Mouse (Mus musculus) left cerebral cortex, adult 2 months (tissue): ENCODE measurements around the gene Carnmt1. TPM values are rescaled to one million over a fixed set of nuclear protein-coding genes. Genes with fewer than 3 reads are reported as not detected.

ENCODE experiments used
- DNase-seq, 2 experiments: peaks; one replicate each; pipeline ENCODE4 v3.0.0; 2021 to 2022; ENCODE audit warnings: low spot score in 2 of 2, mixed read lengths in 1 of 2; ENCODE audit errors: extremely low spot score in 1 of 2
- H3K27ac ChIP-seq: fragments of 200-600 bp; 2 replicates; pipeline ENCODE4 v1.8.1; 2022
- H3K4me3 ChIP-seq: fragments of 200-600 bp; 2 replicates; pipeline ENCODE4 v1.8.1; 2022
- CTCF ChIP-seq: fragments of 200-600 bp; IDR thresholded peaks from 2 replicates; pipeline ENCODE4 v1.8.1; 2022; ENCODE audit warnings: antibody characterized with exemption, mild to moderate bottlenecking, moderate library complexity
- intact Hi-C: fragments of 180-260 bp; cut with DNase I; formaldehyde crosslinking; loops from one replicate; pipeline ENCODE4 v1.15.1; 2025
- total RNA-seq, 2 experiments: library from RNA; stranded (reverse); gene quantifications; 2 replicates each; pipeline ENCODE4 v1.2.3; 2021

Gene Carnmt1
- total RNA-seq, 2 experiments from 2014 or later, result 12.6 to 12.9 TPM

- Histone ChIP-seq H3K27ac (no peak overlapping the region), H3K4me3 (no peak overlapping the region)
- no peak for DNase-seq
- intact Hi-C loops, result no loop called here
- no peak for TF ChIP-seq CTCF
These were observed 14.6 kb upstream of the Carnmt1 start for GRCm38 (mm10) chr19:18655999-18656398.

DNA sequence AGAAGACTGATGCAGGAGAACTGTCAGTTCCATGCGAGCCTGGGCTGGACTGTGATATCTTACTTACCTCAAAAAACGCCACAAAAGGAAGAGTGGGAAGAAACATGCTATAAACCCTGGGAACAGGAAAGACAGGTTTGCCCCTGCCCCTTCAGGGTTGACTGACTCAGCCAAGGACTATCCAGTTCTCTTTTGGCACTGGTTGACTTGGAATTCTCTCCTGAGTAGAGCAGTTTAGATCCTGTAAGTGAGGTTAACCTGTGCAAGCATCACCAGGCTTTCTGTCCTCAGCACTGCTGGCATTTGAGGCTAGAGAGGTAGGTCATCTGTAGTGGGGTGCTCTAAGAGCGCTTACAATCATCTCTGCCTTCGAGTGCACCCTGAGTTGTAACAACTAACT is 12.1 kb upstream of the Carnmt1 start:
- H3K27ac ChIP-seq, result no peak overlapping the region
- intact Hi-C loops, result no loop called here
- DNase-seq, result no peak
- no peak overlapping the region for H3K4me3 ChIP-seq
- TF ChIP-seq CTCF, result no peak

GRCm38 (mm10) chr19:18659349-18659748 is 11.2 kb upstream of the Carnmt1 start:
- intact Hi-C loops, result no loop called here
- no peak for DNase-seq

GRCm38 (mm10) chr19:18660466-18660865 is 10.1 kb upstream of the Carnmt1 start:
- no peak for DNase-seq
- Histone ChIP-seq H3K4me3 (no peak overlapping the region), H3K27ac (no peak overlapping the region)
- no peak for TF ChIP-seq CTCF
- intact Hi-C loops, result no loop called here

More at GRCm38 (mm10) chr19:18659349-18659748, 11.2 kb upstream of the Carnmt1 start:
- TF ChIP-seq CTCF, result no peak
- H3K4me3 ChIP-seq, result no peak overlapping the region
- no peak overlapping the region for H3K27ac ChIP-seq

DNA sequence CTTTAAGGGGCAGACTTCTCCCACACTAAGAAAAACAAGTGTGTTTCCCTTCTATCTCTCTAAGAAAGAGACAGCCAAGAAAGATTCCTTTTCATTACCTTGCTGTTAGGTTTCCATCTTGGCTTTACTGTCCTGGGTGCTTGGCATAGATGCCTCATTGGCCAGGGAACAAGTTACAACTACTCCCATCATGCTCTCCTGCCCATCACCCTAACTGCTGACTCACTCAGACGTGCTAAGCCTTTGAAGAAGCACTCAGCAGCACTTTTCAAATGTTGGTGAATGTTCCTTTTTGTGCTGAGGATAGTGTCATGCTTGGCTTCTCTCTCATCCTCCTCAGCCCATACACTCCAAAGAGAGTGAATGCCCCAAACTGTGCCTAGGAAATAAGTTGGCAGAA is 8.9 kb upstream of the Carnmt1 start:
- no peak for DNase-seq
- Histone ChIP-seq H3K27ac (no peak overlapping the region), H3K4me3 (no peak overlapping the region)
- TF ChIP-seq CTCF, result no peak
- intact Hi-C loops, result no loop called here

GRCm38 (mm10) chr19:18663904-18664303 is 6.7 kb upstream of the Carnmt1 start:
- TF ChIP-seq CTCF, result no peak

GRCm38 (mm10) chr19:18666966-18667365 is 3.6 kb upstream of the Carnmt1 start:
- Histone ChIP-seq H3K4me3 (no peak overlapping the region), H3K27ac (no peak overlapping the region)
- intact Hi-C loops, result no loop called here
- DNase-seq, result no peak
- no peak for TF ChIP-seq CTCF

More at GRCm38 (mm10) chr19:18663904-18664303, 6.7 kb upstream of the Carnmt1 start:
- Histone ChIP-seq H3K4me3 (no peak overlapping the region), H3K27ac (no peak overlapping the region)
- intact Hi-C loops, result no loop called here
- DNase-seq, result no peak

DNA sequence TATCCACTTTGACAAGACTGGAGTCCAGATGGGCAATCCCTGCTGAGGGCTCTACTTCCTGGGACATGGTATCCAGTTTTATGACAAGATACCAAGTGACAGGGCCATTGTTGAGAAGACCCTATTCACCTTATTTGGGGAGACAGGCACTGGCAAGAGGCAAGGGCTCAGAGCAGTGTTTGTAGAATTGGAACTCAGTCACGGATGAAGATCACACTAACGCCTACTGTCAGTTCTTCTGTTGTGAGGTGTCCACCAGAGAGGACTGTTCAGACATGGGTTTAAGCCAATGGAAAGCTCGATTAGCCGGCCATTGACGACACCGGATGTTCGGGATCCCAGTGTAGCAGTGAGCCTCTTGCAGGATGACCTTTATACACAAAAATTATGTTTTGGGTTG is 1.0 kb upstream of the Carnmt1 start:
- no peak for TF ChIP-seq CTCF
- DNase-seq, result no peak
- Histone ChIP-seq H3K27ac (no peak overlapping the region), H3K4me3 (no peak overlapping the region)
- intact Hi-C loops, result no loop called here

DNA sequence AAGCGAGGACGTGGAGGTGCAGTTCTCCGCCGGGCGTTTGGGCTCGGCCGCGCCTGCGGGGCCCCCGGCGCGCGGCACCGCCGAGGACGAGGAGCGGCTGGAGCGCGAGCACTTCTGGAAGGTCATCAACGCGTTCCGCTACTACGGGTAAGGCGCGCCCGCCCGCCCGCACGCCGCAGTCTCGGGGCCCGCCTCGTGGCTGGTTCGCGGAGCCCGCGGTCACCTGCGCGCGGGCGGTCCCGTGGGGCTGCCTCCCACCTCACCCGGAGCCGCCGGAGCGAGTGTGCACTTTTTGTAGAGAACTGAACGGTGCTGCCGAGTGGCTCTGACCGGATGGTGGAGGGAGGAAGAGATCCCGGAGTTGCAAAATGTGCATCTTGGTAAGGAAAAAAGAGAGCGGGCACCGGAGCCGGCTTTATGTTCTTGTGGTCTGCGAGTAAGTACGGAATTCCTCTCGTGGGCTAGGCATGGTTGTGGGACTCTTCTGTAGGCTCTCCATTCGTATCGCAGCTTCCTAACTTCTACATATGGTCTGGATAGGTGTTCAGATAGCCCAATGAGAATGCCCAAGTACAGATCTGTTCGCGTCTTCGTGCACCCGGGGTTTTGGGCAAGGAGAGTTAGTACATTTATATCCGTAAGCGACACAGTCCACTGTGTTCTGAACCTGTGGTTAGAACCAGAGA is 635 bp downstream of the Carnmt1 start:
- DNase-seq, result peak; percentile 52 to 67
- Histone ChIP-seq H3K4me3 (peak overlapping the region; percentile 88), H3K27ac (peak overlapping the region; percentile 25)
- TF ChIP-seq CTCF, result no peak
- intact Hi-C loops, result loop anchor here (5.0 to 10.0 kb wide), 3 partner anchors 39 to 1276 kb away; partner anchors contain the start of genes D030056L22Rik, Nmrk1, Ostf1 and Rfk

DNA sequence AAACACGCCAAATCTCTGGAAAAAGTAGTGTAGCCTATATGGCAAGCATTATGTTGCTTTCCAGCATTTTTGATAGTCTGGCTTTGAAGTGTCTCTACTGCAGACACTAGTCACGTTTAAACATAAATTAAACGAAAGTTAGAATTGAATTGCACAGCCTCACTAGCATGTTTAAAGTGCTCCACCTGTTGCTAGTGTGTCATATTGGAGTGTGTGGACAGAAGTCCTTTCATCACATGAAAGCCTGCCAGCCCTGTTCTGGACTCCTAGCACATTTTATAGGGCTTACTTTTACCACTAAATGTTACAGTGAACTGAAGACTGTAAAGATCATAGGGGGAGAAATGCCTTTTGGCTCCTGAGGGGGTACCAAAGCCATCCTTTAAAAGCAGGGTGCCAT is 1.9 kb downstream of the Carnmt1 start:
- DNase-seq, result no peak
- H3K4me3 ChIP-seq, result peak overlapping the region; percentile 88
- intact Hi-C loops, result loop anchor here (5.0 to 10.0 kb wide), 3 partner anchors 40 to 1278 kb away; partner anchors contain the start of genes D030056L22Rik, Nmrk1, Ostf1 and Rfk
- TF ChIP-seq CTCF, result no peak
- H3K27ac ChIP-seq, result no peak overlapping the region

- Histone ChIP-seq H3K4me3 (no peak overlapping the region), H3K27ac (no peak overlapping the region)
- TF ChIP-seq CTCF, result no peak
- intact Hi-C loops, result loop anchor here (5.0 to 10.0 kb wide), 3 partner anchors 39 to 1278 kb away; partner anchors contain the start of genes D030056L22Rik, Nmrk1, Ostf1 and Rfk
- no peak for DNase-seq
These were observed 2.6 kb downstream of the Carnmt1 start for GRCm38 (mm10) chr19:18673116-18673515.

GRCm38 (mm10) chr19:18682142-18682541 is 11.6 kb downstream of the Carnmt1 start:
- no peak for TF ChIP-seq CTCF
- no peak for DNase-seq
- intact Hi-C loops, result no loop called here
- no peak overlapping the region for H3K4me3 ChIP-seq
- H3K27ac ChIP-seq, result no peak overlapping the region

DNA sequence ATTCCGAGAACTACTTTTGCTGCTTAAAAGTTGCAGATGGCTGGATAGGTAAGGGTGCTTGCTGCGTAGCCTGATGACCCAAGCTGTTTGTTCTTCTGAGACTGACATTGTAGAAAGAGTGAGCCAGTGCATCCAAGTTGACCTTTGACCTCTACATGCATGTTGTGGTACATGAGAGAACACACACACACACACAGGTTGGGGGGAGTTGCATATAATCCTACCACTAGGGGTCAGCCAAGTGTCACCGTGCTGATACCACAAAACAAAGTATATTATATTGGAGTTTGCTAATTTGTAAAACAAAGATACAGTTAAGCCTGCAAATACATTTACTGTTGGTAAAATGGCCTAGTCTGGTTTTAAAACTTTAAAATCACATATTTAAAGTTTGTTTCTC is 17.0 kb downstream of the Carnmt1 start:
- intact Hi-C loops, result no loop called here
- H3K4me3 ChIP-seq, result no peak overlapping the region
- no peak for DNase-seq
- TF ChIP-seq CTCF, result peak; percentile 70
- no peak overlapping the region for H3K27ac ChIP-seq
